Mouse (Mus musculus) erythroblast, embryonic 14.5 days (primary cell): Measurements from ENCODE around the gene Rnf180.

Experiments used
- GATA1 ChIP-seq: IDR thresholded peaks from 2 replicates; pipeline ENCODE4 v1.6.1; 2012; ENCODE audit warnings: low read length, inconsistent platforms, mixed read lengths
- TAL1 ChIP-seq: IDR thresholded peaks from 3 replicates; pipeline ENCODE4 v1.6.1; 2012; ENCODE audit warnings: low read length, inconsistent platforms, mixed read lengths

GRCm38 (mm10) chr13:105250264-105250663 lies 44.4 kb downstream of the Rnf180 start:
- TF ChIP-seq GATA1, result no peak
- no peak for TF ChIP-seq TAL1
